Mouse (Mus musculus) embryonic facial prominence, embryonic 11.5 days (tissue): ENCODE measurements around the gene Syce3. TPM values are rescaled to one million over a fixed set of nuclear protein-coding genes. Genes with fewer than 3 reads are reported as not detected.

ENCODE experiments used
- ATAC-seq: fragments of 200-750 bp; cut with Nextera tagmentation; replicated peaks from 2 replicates; pipeline ENCODE4 v1.8.0; 2017; ENCODE audit warnings: low read depth; ENCODE audit not compliant: insufficient number of reproducible peaks, low FRiP score, low TSS enrichment
- DNase-seq: peaks from one replicate; pipeline ENCODE4 v3.0.0-alpha.2; 2015; ENCODE audit warnings: low spot score
- H3K27ac ChIP-seq: fragments of 300-500 bp; sonication (generic); replicated peaks from 2 replicates; pipeline ENCODE4 v1.5.1; 2014; ENCODE audit warnings: mild to moderate bottlenecking, low read depth, low read length, control low read depth
- H3K27me3 ChIP-seq: fragments of 300-500 bp; sonication (generic); 2 replicates; pipeline ENCODE4 v1.6.1; 2014; ENCODE audit warnings: mild to moderate bottlenecking, low read length, moderate library complexity, mixed read lengths; ENCODE audit not compliant: control insufficient read depth, insufficient read depth
- H3K36me3 ChIP-seq: fragments of 300-500 bp; sonication (generic); replicated peaks from 2 replicates; pipeline ENCODE4 v1.6.1; 2014; ENCODE audit warnings: low read depth, mild to moderate bottlenecking, low read length, moderate library complexity, mixed read lengths; ENCODE audit not compliant: control insufficient read depth, insufficient read depth
- H3K4me1 ChIP-seq: fragments of 300-500 bp; sonication (generic); 2 replicates; pipeline ENCODE4 v1.6.1; 2014; ENCODE audit warnings: low read length, mixed read lengths; ENCODE audit not compliant: control insufficient read depth, insufficient read depth
- H3K4me2 ChIP-seq: fragments of 300-500 bp; sonication (generic); 2 replicates; pipeline ENCODE4 v1.6.1; 2014; ENCODE audit warnings: low read depth, mild to moderate bottlenecking, control low read depth, low read length, moderate library complexity
- H3K4me3 ChIP-seq: fragments of 300-500 bp; sonication (generic); 2 replicates; pipeline ENCODE4 v1.5.1; 2014; ENCODE audit warnings: low read depth, low read length, control low read depth
- H3K9ac ChIP-seq: fragments of 300-500 bp; sonication (generic); replicated peaks from 2 replicates; pipeline ENCODE4 v1.6.1; 2014; ENCODE audit warnings: mild to moderate bottlenecking, control low read depth, low read length
- H3K9me3 ChIP-seq: fragments of 300-500 bp; sonication (generic); replicated peaks from 2 replicates; pipeline ENCODE4 v1.6.1; 2016; ENCODE audit warnings: mild to moderate bottlenecking, low read length, inconsistent platforms, mixed read lengths; ENCODE audit not compliant: control insufficient read depth
- WGBS: fragments of 180-500 bp; shearing (Covaris S2); extraction: QIAGEN DNeasy Blood & Tissue Kit; methylation state at CpG from one replicate; pipeline ENCODE4 v1.1.7; 2014; 5-methylcytosine and 5-hydroxymethylcytosine counted together
- polyA plus RNA-seq: library from polyadenylated mRNA; unstranded; fragments of >200 nt; fragmentation: Nextera tagmentation; extraction: Ambion mirVana; gene quantifications from 2 replicates; pipeline ENCODE4 v1.2.1, GENCODE M21; 2014

The Syce3 gene
- polyA plus RNA-seq, 1 experiment from 2014 or later: not detected

- Histone ChIP-seq H3K4me1 (no peaks in the 10 kb centered on the region), H3K36me3 (peaks cover 8% of the 10 kb centered on the region), H3K4me2 (no peak overlapping the region), H3K4me3 (no peak overlapping the region), H3K9ac (no peak overlapping the region), H3K27ac (no peak overlapping the region), H3K9me3 (no peaks in the 10 kb centered on the region), H3K27me3 (no peaks in the 10 kb centered on the region)
- ATAC-seq (no peak), DNase-seq (no peak)
- 94% methylated on average over 14 of the region's 14 CpGs for WGBS
These were observed 58.2 kb downstream of the Syce3 start for GRCm38 (mm10) chr15:89352054-89352453.

DNA sequence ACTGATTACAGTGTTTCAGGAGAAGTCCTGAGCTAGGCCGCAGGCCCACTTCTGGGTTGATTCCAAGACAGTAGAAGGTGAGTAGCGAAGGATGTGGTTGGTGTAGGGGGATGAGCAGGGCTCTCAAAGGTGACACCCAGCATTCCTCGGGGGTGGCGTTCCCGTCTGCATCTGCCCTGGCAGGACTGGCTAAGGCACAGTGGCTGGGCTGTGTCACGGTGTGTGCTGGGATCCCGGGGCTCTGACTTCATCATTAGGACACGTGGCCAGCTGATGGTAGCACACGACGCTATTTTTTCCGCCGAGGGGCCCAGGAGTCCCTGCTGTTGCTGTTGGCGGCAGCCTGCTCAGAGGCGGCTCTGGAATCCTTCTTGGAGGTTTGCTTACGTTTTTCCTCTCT is 59.0 kb downstream of the Syce3 start:
- H3K4me1 ChIP-seq: no peaks in the 10 kb centered on the region
- H3K4me3 ChIP-seq: no peak overlapping the region
- no peak overlapping the region for H3K9ac ChIP-seq
- WGBS: 86% methylated on average over 15 of the region's 15 CpGs
- H3K4me2 ChIP-seq: no peak overlapping the region
- H3K36me3 ChIP-seq: peaks cover 8% of the 10 kb centered on the region
- H3K27me3 ChIP-seq: no peaks in the 10 kb centered on the region
- no peak for ATAC-seq
- no peak overlapping the region for H3K27ac ChIP-seq
- DNase-seq: no peak
- no peaks in the 10 kb centered on the region for H3K9me3 ChIP-seq

GRCm38 (mm10) chr15:89350447-89350846 is 59.9 kb downstream of the Syce3 start:
- Histone ChIP-seq H3K9me3 (no peaks in the 10 kb centered on the region), H3K27ac (no peak overlapping the region), H3K27me3 (no peaks in the 10 kb centered on the region), H3K4me3 (no peak overlapping the region), H3K4me2 (no peak overlapping the region), H3K9ac (no peak overlapping the region; the same call in 1 of the 2 replicates), H3K4me1 (no peaks in the 10 kb centered on the region), H3K36me3 (peaks cover 8% of the 10 kb centered on the region)
- no peak for DNase-seq
- WGBS: 82% methylated on average over 5 of the region's 5 CpGs
- ATAC-seq: no peak

- Histone ChIP-seq H3K36me3 (no peaks in the 10 kb centered on the region), H3K4me1 (no peaks in the 10 kb centered on the region), H3K9ac (no peak overlapping the region), H3K27ac (no peak overlapping the region), H3K27me3 (no peaks in the 10 kb centered on the region), H3K9me3 (no peaks in the 10 kb centered on the region), H3K4me3 (no peak overlapping the region), H3K4me2 (no peak overlapping the region)
- ATAC-seq (no peak), DNase-seq (no peak)
- 85% methylated on average over 3 of the region's 3 CpGs for WGBS
These were observed 67.0 kb downstream of the Syce3 start for GRCm38 (mm10) chr15:89343325-89343724.

- WGBS: 28% methylated on average over 1 of the region's 1 CpGs
- DNase-seq (no peak), ATAC-seq (no peak)
- H3K36me3 ChIP-seq: no peaks in the 10 kb centered on the region
- H3K4me2 ChIP-seq: no peak overlapping the region
- H3K9me3 ChIP-seq: no peaks in the 10 kb centered on the region
- H3K4me1 ChIP-seq: no peaks in the 10 kb centered on the region
- H3K27me3 ChIP-seq: no peaks in the 10 kb centered on the region
- H3K4me3 ChIP-seq: no peak overlapping the region
- no peak overlapping the region for H3K9ac ChIP-seq
- H3K27ac ChIP-seq: no peak overlapping the region
These were observed 68.6 kb downstream of the Syce3 start for GRCm38 (mm10) chr15:89341678-89342077.

Other genes starting within 250 kb of the Syce3 start
- gene Plxnb2, start 229.7 kb downstream of the Syce3 start, polyA plus RNA-seq: 113 and 122 TPM in 2 replicates
- 14.9 and 18.6 TPM in 2 replicates for gene Dennd6b, start 214.0 kb downstream of the Syce3 start, polyA plus RNA-seq
- 22.8 and 25.1 TPM in 2 replicates for gene Ppp6r2, start 198.9 kb downstream of the Syce3 start, polyA plus RNA-seq
- 39.0 and 49.7 TPM in 2 replicates for gene Sbf1, start 95.2 kb downstream of the Syce3 start, polyA plus RNA-seq
- 0.26 TPM in 1 of 2 replicates, not detected in the other for gene Adm2, start 87.8 kb downstream of the Syce3 start, polyA plus RNA-seq
- gene Miox, start 76.1 kb downstream of the Syce3 start, polyA plus RNA-seq: not detected in 2 replicates
- 21.6 and 33.5 TPM in 2 replicates for gene Lmf2, start 54.8 kb downstream of the Syce3 start, polyA plus RNA-seq
- gene Ncaph2, start 54.8 kb downstream of the Syce3 start, polyA plus RNA-seq: 158 and 171 TPM in 2 replicates
- gene Sco2, start 36.7 kb downstream of the Syce3 start, polyA plus RNA-seq: 4.8 and 5.2 TPM in 2 replicates
- 1.4 and 2.1 TPM in 2 replicates for gene Tymp, start 33.5 kb downstream of the Syce3 start, polyA plus RNA-seq
- gene Odf3b, start 31.2 kb downstream of the Syce3 start, polyA plus RNA-seq: 0.38 and 0.45 TPM in 2 replicates
- not detected in 2 replicates for gene Klhdc7b, start 25.6 kb downstream of the Syce3 start, polyA plus RNA-seq
- gene Cpt1b, start 15.4 kb upstream of the Syce3 start, polyA plus RNA-seq: 0.22 and 0.69 TPM in 2 replicates
- gene C730034F03Rik, start 19.1 kb upstream of the Syce3 start, polyA plus RNA-seq: 0.63 and 2.3 TPM in 2 replicates
- 0.15 TPM in 1 of 2 replicates, not detected in the other for gene Gm44502, start 19.2 kb upstream of the Syce3 start, polyA plus RNA-seq
- 42.2 and 46.5 TPM in 2 replicates for gene Chkb, start 19.4 kb upstream of the Syce3 start, polyA plus RNA-seq
- 5.4 and 6.4 TPM in 2 replicates for gene Mapk8ip2, start 43.4 kb upstream of the Syce3 start, polyA plus RNA-seq
- 7.5 and 9.3 TPM in 2 replicates for gene Arsa, start 66.9 kb upstream of the Syce3 start, polyA plus RNA-seq
- 1.5 and 1.6 TPM in 2 replicates for gene Shank3, start 89.1 kb upstream of the Syce3 start, polyA plus RNA-seq
- gene Acr, start 157.8 kb upstream of the Syce3 start, polyA plus RNA-seq: 0.24 TPM in 1 of 2 replicates, not detected in the other
- 68.1 and 73.9 TPM in 2 replicates for gene Rabl2, start 181.4 kb upstream of the Syce3 start, polyA plus RNA-seq